Mouse (Mus musculus) CD8-positive naive resting alpha-beta T cell, adult 2 months (primary cell): Measurements from ENCODE around the gene Pkm.

Experiments used
- DNase-seq, 2 experiments: peaks; one replicate each; pipeline ENCODE4 v3.0.0; 2022; ENCODE audit warnings: low read depth in 2 of 2, low spot score in 2 of 2

Pkm gene

DNA sequence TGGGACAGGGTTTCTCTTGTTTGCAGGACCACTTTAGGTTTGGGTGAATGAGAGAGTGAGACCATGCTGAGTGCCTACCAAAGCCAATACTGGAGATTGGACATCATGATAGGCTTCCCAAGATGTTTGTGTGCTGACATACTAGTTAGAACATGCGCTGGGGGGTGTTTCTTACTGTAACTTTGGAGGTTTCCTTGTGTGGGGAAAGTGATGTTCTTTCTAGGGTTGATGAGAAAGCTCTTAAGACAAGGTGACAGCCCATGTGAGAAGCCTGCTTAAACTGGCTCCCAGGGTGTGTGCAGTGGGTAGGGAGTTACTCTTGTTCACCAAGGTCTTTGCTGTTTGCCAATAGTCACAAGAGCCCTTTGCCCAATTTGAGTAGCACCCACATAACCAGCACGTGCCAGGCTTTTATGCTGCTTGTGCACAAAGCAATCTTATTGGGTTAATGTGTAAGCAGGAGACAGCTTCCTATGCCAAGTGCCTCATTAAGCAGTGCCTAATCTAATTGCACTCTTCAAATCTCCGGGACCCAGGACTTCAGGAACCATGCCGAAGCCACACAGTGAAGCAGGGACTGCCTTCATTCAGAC, 8.6 kb downstream of the Pkm start:
- DNase-seq: no peak

DNA sequence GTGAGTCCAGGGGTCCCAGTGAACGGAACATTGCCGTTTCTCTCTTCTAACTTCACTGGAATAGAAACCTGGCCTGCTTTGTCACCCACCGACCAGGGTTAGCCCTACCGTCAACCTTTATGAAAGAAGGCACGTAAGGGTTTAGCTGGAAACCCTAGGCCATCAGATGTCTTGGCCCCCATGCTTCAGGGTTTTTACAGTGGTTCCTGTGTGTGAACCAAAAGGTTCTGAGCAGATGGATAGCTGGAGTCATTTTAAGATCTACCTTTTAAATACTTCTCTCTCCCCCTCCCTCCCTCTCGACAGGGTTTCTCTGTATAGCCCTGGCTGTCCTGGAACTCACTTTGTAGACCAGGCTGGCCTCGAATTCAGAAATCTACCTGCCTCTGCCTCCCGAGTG, 9.8 kb downstream of the Pkm start:
- DNase-seq: no peak

DNA sequence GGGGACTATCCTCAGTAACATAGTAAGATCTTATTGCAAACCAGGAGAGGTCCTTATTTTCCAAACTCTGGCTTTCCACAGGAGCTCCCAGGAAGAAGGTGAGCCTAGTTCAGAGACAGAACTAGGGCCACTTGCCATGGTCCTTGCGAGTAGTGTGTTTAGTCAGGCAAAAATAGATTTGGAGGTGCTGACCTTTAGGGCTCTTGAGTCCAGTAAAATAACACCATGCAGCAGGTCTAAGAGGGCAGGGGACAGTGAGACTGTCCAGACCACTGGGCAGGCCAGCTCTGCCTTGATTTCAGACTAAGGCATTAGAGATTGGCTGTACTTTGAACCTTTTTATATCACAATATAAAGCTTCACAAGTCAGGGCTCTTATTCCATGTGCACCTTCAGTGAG, 10.6 kb downstream of the Pkm start:
- no peak for DNase-seq

DNA sequence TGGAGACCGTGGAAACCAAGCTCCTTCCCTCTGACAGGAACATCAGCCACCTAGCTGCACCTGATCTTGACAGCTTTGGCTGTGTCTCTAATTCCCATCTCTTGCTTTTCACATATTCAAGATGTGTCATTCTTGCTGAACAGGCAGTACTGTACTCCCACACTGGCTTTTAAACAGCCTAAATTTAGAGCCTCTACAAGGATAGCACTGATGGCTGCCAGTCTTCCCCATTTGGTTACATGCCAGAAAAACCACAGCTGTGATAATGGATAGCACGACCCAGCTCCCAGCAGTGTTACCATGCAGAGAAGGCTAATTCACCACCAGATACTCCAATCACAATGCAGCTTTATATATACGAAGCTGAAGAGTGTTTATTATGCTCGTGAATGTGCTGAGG, 11.1 kb downstream of the Pkm start:
- DNase-seq: no peak

DNA sequence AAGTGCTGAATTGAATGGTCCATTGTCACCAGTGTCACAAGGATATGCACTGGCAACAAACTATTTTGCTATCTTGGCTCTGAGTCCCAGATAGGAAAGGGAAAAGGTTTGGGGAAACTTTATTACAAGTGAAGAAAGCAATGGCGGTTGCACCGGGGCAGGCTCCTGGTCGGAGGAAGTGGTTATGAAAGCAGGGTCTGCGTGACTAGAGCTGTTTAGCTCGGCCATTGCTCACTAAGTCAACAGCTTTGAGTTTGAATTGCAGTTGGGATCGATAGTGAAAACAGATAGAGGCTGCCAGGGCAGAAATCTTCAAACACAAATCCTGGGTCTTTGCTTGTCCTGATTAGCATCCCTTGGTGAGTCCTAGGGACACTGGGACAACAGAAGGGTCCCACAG, 11.7 kb downstream of the Pkm start:
- no peak for DNase-seq

DNA sequence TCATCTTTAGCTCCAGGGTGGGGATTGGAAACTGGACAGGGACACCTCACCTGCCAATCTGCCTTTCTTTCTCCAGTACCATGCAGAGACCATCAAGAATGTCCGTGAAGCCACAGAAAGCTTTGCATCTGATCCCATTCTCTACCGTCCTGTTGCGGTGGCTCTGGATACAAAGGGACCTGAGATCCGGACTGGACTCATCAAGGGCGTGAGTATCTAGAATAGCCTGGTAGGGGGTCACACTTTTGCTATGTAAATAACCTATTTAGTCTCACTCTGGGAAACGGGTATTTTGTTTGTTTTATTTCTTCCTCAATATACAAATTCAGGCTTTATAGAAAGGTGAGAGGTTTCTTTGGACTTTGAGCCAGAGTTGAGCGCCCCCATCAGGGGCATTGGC, 12.3 kb downstream of the Pkm start:
- no peak for DNase-seq

DNA sequence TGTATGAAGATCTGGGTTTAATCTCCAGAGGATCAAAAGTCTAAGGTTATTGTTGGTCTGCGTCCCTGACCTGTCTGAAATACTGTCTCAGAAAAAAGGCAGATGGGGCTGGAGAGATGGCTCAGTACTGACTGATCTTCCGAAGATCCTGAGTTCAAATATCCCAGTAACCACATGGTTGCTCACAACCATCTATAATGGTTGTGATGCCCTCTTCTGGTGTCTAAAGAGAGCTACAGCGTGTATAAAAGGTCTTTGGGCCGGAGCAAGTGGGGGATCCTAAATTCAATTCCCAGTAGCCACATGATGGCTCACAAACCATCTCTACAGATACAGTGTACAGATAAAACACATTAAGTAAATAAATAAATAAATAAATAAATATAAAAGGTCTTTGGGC, 13.0 kb downstream of the Pkm start:
- no peak for DNase-seq

DNA sequence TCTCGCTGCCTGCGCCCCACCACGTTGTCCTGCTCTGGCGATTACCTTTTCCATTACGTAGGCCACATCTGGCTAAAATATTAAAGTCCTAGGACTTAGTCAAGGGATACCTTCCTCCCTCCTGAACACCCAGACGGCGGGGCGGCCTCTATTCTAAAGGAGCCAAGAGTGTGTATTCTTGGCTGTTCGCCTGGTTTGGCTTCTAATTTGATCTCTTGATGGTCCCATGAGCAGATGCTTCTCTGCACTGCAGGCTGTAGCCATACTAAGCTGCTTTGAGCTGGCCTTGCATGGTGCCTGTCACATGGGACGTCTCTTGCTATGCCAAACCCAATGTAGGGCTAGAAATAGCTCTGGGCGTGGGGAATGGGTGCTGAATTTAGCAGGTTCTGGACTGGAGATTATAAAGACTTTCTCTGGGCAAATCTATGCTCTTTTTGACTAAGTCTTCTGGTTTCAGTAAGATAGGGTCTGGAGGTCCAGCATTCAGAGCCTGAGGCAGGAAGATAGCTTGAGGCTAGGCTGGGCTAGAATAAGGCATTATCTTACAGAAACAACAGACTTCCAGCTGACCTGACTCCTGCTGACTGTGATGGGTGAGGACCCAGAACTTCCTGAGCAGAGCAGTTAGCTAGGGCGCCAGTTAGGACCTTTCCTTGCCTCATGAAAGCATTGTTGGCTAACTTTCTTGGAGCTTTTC, 16.2 kb downstream of the Pkm start:
- no peak for DNase-seq

DNA sequence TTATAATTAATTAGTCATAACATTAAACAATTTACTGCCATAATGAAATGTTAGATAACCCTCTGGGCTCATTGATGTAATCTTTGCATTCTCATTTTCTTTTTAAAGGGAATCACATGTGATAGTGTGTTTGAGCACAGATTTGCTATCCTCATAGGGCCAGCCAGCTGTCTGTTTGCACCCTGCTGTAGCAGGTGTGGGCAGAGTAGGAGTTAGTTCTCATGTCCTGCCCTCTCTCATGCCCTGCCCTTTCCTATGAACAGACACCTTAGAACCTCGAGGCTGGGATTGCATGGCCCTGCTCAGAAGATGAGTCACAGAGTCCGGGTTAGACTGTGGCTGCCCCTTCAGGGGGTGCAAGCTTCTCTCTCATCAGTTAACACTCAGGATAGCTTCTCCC, 17.3 kb downstream of the Pkm start:
- no peak for DNase-seq

DNA sequence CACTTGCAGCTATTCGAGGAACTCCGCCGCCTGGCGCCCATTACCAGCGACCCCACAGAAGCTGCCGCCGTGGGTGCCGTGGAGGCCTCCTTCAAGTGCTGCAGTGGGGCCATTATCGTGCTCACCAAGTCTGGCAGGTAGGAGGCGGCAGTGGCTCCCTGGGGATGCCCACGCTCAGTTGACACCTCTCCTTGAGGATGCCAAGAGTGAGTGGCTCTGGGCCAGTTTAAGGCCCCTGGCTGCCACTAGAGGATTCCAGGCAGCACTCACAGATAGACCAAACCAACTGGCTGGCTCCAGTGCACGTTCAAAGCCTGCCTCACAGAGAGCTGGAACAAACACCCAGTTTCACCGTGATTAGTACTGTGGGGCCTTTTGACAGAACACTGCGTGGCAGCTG, 19.4 kb downstream of the Pkm start:
- DNase-seq: no peak

DNA sequence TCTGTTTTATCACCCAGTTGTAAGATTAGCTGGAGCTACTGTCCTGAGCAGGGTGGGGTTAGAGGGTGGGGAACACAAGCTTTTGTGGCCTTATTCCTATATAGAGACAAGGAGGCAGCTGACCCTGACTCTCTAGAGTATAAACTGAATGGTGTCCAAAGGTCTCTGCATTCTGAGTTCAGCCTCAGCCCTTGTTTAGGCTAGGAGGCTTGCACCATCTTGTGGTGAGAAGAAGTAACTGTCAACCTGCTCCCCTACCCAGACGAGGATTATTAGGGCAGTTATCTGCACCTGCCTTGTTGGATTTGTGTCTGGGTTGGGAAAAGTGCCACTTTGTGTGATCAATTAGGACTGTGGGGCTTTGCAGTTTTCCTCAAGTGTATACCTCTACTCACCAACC, 22.1 kb downstream of the Pkm start:
- no peak for DNase-seq

DNA sequence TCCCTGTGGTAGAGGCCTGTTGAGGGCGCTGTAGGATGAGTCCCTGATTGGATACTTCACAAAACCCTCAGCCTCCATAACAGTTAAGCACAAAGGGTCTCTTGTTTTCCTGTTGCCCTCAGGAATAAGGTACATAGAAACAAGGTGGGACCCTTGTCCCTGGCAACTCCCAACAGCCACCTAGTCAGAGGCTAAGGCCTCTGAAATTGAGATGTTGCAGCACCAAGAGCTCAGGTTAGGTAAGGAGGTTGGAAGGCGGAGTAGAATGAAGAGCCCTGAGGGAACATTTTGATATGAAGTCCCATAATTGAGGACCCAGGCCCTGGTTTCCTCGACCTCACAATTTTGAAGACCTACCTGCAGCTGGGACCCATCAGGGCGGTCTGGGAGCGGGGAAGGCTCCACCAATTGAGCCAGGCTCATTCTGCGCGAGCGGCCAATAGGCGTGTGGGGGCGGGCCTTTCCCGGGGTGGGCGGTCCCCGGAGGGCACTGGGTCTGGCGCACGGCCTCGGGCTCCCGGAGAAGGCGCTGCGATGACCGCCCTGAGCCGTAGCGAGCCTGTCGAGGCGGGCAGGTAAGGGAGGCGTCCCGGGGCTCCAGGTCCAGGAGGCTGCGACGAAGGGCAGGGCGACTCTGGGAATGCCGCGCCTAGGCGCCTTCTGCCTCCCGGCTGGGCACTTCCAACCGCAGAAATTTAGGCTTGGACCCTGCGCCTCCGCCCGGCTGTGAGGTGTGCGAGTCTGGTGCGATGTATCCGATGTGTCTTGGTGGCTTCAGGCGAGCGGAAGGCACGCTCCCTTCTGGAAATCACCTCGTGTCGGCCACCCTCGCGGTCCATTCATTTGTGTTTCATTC, 23.7 kb downstream of the Pkm start, which contains the start of gene Gramd2:
Gramd2 (plus strand) TSS at position 467 of the 856 bp plus-strand sequence.
- no peak for DNase-seq

DNA sequence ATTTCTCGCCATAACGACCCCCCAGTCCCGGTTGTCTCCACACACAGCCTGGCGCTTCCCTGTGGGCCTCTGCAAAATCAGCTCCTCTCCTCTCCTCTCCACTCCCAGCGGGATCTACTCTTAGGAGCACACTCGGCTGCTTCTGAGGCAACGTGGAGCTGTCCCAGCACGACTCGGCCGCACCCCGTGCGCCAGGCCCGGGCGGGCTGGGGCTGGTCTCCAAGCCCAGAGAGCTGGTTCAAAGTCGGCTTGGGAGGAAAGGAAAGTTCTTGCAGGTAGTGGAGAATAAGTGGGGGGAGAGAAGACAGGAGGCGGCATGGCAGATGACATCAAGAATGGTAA, 24.3 kb downstream of the Pkm start:
- DNase-seq: no peak

DNA sequence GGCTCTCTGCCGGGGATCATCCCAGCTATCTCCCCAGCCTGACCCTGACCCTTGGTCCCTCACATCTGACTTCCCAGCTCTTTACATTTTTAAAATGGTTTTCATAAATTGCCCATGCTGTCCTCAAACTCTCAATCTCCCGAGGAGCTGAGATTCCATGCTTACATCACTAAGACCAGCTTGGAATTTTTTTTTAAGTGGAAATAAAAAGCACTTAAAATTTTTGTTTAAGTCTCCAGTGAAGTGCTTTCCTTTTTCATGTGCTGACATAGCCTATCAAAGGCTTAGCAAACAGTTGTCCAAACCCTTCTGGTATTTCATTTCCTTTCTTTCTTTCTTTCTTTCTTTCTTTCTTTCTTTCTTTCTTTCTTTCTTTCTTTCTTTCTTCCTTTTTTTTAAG, 27.9 kb downstream of the Pkm start:
- DNase-seq: no peak

DNA sequence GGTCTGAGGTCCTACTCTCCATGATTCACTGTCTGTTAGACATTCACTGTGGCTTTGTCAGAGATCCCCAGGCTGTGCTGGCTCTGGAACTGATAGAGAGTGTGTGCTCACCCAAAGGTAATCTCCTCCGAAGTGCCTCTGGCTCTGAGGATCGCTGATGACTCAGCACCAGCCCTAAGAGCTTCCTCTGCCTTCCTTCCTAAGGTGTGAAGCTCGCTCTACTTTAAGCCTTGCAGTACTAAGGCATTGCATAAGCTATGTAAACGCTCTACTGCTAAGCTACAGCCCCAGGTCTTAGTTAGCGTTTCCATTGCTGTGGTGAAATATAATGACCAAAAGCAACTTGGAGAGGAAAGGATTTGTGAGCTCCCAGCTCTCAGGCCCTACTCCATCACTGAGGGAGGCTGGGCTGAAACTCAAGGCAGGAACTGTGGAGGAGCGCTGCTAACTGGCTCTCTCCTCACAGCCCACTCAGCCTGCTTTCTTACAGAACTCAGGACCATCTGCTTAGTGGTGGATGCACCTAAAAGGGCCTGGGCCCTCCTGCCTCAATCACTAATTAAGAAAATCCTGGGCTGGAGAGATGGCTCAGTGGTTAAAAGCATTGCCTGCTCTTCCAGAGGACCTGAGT, 31.4 kb downstream of the Pkm start:
- DNase-seq: no peak

DNA sequence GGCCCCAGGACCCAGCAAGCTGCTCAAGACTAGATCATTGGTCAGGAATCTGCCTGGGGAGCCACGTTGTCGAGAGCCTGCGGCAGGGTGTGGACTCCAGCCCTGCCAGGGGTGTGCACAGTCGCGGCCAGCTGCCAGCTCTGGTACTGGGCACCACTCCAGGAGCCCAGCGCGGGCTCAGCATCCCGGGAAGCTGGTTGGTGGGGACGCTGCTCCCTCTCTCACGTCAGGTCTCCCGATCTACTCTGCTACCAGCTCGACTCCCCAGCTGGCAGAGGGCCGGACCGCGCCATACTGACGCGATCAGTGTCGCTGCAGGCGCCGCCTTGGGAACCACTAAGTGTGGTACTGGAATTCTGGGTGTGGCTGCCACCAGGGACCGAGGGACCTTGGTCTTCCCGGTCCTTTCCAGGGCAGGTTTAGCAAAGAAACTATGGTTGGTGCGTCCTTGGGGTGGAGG, 35.5 kb downstream of the Pkm start:
- DNase-seq: no peak

DNA sequence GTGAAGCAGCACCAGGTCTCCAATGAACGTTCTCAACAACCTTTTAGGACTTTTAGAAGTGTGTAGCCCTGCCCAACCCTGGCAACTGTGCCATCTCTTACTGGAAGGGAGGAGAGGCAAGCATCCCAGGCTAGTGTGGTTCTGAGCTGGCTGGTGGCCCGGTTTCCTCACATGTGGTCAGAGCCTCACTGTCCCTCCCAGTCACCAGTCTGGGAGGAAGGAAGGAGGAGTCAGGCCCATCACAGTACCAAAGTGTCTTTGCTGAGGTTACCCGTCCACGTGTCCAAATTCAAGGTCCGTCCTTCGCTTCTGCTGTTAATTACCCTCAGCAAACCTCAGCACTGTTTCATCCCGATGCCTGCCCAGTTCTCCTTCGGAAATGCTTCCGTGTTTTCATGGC, 36.0 kb downstream of the Pkm start:
- no peak for DNase-seq

DNA sequence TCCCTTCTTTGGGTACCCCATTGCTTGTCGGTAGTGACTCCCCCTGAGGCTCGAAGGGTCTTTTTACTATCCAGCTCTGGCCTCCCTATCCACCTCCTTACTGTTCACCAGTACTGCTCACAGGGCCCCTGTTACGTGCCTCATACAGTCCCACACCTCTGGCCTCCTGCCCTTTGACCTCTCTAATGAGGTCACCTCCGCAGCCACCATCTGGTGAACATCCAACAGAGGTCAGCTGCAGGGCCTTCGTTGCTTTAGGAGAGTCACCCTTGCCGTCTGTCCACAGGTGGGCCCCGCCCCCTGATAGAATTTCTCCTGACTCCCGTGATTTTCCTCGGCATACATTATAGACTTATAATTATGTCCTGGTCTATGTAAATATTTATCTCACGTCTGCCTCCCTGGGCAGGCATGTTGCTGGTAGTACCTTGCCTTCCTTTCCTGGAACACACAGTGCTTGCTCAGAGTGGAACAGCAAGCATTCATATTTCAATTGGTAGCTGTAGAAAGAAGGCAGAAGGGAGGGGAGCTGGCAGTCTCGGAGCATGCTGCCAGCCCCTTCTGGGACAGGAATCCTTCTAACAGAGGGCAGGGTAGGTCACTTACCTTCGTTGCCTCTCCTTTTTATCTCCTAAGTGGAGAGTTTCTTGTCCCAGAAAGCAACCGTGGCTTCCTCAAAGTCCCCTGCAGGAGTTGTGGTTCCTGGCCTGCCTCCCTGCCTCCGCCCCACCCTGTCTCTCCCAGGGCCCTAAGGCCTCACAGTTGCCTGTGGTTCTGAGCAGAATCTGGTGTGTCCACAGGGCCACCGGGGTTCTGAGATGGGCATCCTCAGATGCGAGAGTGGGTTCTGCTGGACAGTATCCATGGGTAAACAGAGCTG, 38.6 kb downstream of the Pkm start:
- no peak for DNase-seq

DNA sequence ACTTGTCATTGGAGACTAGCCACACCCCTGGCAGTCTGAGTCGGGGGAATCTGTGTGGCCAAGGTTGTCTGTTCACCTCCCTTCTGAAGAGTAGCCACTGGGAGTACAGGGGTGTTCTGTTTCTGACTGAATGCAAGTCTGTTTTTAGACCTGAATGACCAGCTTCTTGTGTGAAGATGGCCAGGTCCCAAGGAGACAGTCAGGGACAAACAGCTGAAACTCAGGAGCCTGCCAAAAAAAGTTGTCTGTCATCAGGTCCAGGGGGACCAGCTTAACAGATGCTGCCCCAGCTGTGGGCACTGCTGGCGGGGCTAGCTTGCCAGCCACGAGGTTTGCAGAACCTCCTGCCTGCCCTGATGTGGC, 39.3 kb downstream of the Pkm start:
- no peak for DNase-seq

DNA sequence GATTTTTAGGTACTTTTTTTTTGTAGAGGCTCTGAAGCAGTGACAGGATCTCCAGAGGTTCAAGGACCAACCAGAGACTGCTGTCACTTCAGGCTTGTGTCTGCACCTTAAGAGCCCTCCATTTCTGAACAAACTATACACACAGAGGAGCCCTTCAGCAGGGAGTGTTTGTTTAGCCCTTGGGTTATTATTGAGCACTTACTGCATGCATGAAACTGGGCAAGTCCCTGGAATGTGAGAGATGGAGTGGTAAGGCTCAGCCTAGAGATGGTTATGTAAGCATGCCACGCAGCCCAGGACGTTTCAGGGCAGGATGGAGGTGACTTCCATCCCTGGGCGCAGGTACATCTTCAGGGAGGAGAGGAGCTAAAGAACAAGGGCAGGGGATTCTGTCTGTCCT, 40.2 kb downstream of the Pkm start:
- no peak for DNase-seq

DNA sequence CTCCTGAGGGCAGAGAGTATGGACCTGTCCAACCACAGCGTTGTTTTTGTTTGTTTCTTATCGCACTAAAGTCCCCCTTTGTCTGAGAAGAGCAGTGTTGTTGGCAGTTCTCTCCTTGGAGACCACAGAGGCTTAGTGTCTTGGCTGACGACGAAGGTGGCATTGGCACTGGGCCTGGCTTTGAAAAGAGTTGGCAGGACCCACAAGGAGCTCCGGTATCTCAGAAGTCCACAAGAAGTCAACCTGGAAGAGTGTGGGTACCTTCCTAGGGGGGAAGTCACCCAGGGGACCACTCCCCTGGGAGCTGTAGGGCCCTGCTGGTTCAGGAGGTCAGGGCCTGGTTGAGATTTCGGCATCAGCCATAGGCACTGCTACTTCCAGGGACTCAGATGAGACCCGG, 44.9 kb downstream of the Pkm start:
- no peak for DNase-seq
